Mouse (Mus musculus): ENCODE measurements around the gene Wif1. TPM values are rescaled to one million over a fixed set of nuclear protein-coding genes. Genes with fewer than 3 reads are reported as not detected.

Wif1 gene
- polyA plus RNA-seq, 1 experiment from 2014 or later, result 18.7 TPM

GRCm38 (mm10) chr10:121129000-121129925 lies 95.5 kb downstream of the Wif1 start:
- no peak overlapping the region for H3K27ac ChIP-seq (ENCODE audit: low read length)
- H3K9me3 ChIP-seq (replicated peaks; ENCODE audit: control insufficient read depth, low read length, poor library complexity, severe bottlenecking), result no peaks in the 10 kb centered on the region
- ATAC-seq, result no peak
- 53% methylated on average over 20 of the region's 20 CpGs for WGBS
- no peak overlapping the region for H3K4me2 ChIP-seq (ENCODE audit: low read length)
- no peaks in the 10 kb centered on the region for H3K27me3 ChIP-seq (ENCODE audit: control insufficient read depth, insufficient read depth, low read depth, low read length)
- no peaks in the 10 kb centered on the region for H3K36me3 ChIP-seq (ENCODE audit: control insufficient read depth, insufficient read depth, low read length)
- H3K4me1 ChIP-seq (ENCODE audit: control insufficient read depth, insufficient read depth, low read length), result no peaks in the 10 kb centered on the region; the same call in 1 of the 2 replicates
- no peak overlapping the region for H3K9ac ChIP-seq (ENCODE audit: low read depth, low read length)
- no peak overlapping the region for H3K4me3 ChIP-seq (ENCODE audit: low read depth, low read length)

Other genes with a start within 250 kb of the Wif1 start
- 1.0 and 1.3 TPM in 2 replicates for gene Msrb3, start 134.9 kb upstream of the Wif1 start, polyA plus RNA-seq (2015; fragmentation: Nextera tagmentation; extraction: Ambion mirVana)
- gene Lemd3, start 54.6 kb upstream of the Wif1 start, polyA plus RNA-seq (2015; fragmentation: Nextera tagmentation; extraction: Ambion mirVana), result 2.7 and 3.3 TPM in 2 replicates

All from midbrain, embryonic 16.5 days (tissue).